Mouse (Mus musculus) kidney, embryonic 14.5 days (tissue): ENCODE data around the gene Abcc3. TPM values are rescaled to one million over a fixed set of nuclear protein-coding genes. Genes with fewer than 3 reads are reported as not detected.

ENCODE experiments used
- ATAC-seq: fragments of 200-750 bp; cut with Nextera tagmentation; 2 replicates; pipeline ENCODE4 v1.8.0; 2017; ENCODE audit warnings: moderate number of reproducible peaks, mild to moderate bottlenecking, moderate TSS enrichment, moderate library complexity; ENCODE audit not compliant: low FRiP score, low TSS enrichment
- H3K27ac ChIP-seq: fragments of 300-500 bp; sonication (generic); 2 replicates; pipeline ENCODE4 v1.5.1; 2014; ENCODE audit warnings: low read depth, mild to moderate bottlenecking, low read length, moderate library complexity, mixed read lengths
- H3K27me3 ChIP-seq: fragments of 300-500 bp; sonication (generic); 2 replicates; pipeline ENCODE4 v1.6.1; 2014; ENCODE audit warnings: mild to moderate bottlenecking, low read length; ENCODE audit not compliant: control insufficient read depth, insufficient read depth
- H3K36me3 ChIP-seq: fragments of 300-500 bp; sonication (generic); 2 replicates; pipeline ENCODE4 v1.6.1; 2014; ENCODE audit warnings: low read length, mixed read lengths; ENCODE audit not compliant: control insufficient read depth, insufficient read depth
- H3K4me1 ChIP-seq: fragments of 300-500 bp; sonication (generic); 2 replicates; pipeline ENCODE4 v1.6.1; 2014; ENCODE audit warnings: low read length, mixed read lengths; ENCODE audit not compliant: control insufficient read depth, insufficient read depth
- H3K4me2 ChIP-seq: fragments of 300-500 bp; sonication (generic); replicated peaks from 2 replicates; pipeline ENCODE4 v1.6.1; 2014; ENCODE audit warnings: low read depth, mild to moderate bottlenecking, low read length
- H3K4me3 ChIP-seq: fragments of 300-500 bp; sonication (generic); 2 replicates; pipeline ENCODE4 v1.5.1; 2014; ENCODE audit warnings: mild to moderate bottlenecking, low read length
- H3K9ac ChIP-seq: fragments of 300-500 bp; sonication (generic); 2 replicates; pipeline ENCODE4 v1.6.1; 2014; ENCODE audit warnings: low read depth, mild to moderate bottlenecking, low read length, moderate library complexity
- H3K9me3 ChIP-seq: fragments of 300-500 bp; sonication (generic); 2 replicates; pipeline ENCODE4 v1.6.1; 2016; ENCODE audit warnings: low read length; ENCODE audit not compliant: control insufficient read depth
- WGBS: fragments of 180-500 bp; shearing (Covaris S2); extraction: QIAGEN DNeasy Blood & Tissue Kit; methylation state at CpG from one replicate; pipeline ENCODE4 v1.1.7; 2014; 5-methylcytosine and 5-hydroxymethylcytosine counted together
- polyA plus RNA-seq: library from polyadenylated mRNA; unstranded; fragments of >200 nt; fragmentation: Nextera tagmentation; extraction: Ambion mirVana; gene quantifications from 2 replicates; pipeline ENCODE4 v1.2.1, GENCODE M21; 2014

Abcc3 gene
- 1.1 and 3.9 TPM in 2 replicates for polyA plus RNA-seq

GRCm38 (mm10) chr11:94392672-94393109, at the start of gene Abcc3:
Gene Abcc3, minus strand, starts transcription at chr11:94392997.
- Histone ChIP-seq H3K36me3 (no peaks in the 10 kb centered on the region), H3K27me3 (0 out of 2 replicates have a peak, but pooled peaks cover 5% of the 10 kb centered on the region), H3K4me1 (0 out of 2 replicates have a peak, but pooled peaks cover 2% of the 10 kb centered on the region), H3K27ac (no peak within 1 kb of the TSS), H3K9me3 (no peaks in the 10 kb centered on the region), H3K4me3 (peak within 1 kb of the TSS; percentile 35), H3K4me2 (peak within 1 kb of the TSS; percentile 56), H3K9ac (peak within 1 kb of the TSS; percentile 47; the same call in 1 of the 2 replicates)
- ATAC-seq, result peak; percentile 63; the same call in 1 of the 2 replicates
- WGBS, result 4% methylated on average over 20 of the region's 20 CpGs

- Histone ChIP-seq H3K4me2 (no peak overlapping the region), H3K27me3 (no peaks in the 10 kb centered on the region), H3K4me3 (no peak overlapping the region), H3K9me3 (no peaks in the 10 kb centered on the region), H3K4me1 (peaks cover 33% of the 10 kb centered on the region), H3K9ac (no peak overlapping the region), H3K36me3 (peaks cover 4% of the 10 kb centered on the region; the same call in 1 of the 2 replicates), H3K27ac (no peak overlapping the region)
- 61% methylated on average over 9 of the region's 9 CpGs for WGBS
- no peak for ATAC-seq
These were observed 49.0 kb upstream of the Abcc3 start for GRCm38 (mm10) chr11:94441752-94442151.

- H3K9ac ChIP-seq, result no peak overlapping the region
- no peak overlapping the region for H3K27ac ChIP-seq
- no peak overlapping the region for H3K4me3 ChIP-seq
- H3K27me3 ChIP-seq, result no peaks in the 10 kb centered on the region
- 59% methylated on average over 7 of the region's 7 CpGs for WGBS
- peaks cover 33% of the 10 kb centered on the region for H3K4me1 ChIP-seq
- no peaks in the 10 kb centered on the region for H3K9me3 ChIP-seq
- H3K4me2 ChIP-seq, result no peak overlapping the region
- no peak for ATAC-seq
- H3K36me3 ChIP-seq, result peaks cover 4% of the 10 kb centered on the region; the same call in 1 of the 2 replicates
These were observed 48.3 kb upstream of the Abcc3 start for GRCm38 (mm10) chr11:94441122-94441521.

- Histone ChIP-seq H3K27me3 (no peaks in the 10 kb centered on the region), H3K9ac (no peak overlapping the region), H3K4me3 (no peak overlapping the region), H3K4me1 (peaks cover 30% of the 10 kb centered on the region), H3K36me3 (peaks cover 4% of the 10 kb centered on the region; the same call in 1 of the 2 replicates), H3K9me3 (no peaks in the 10 kb centered on the region), H3K4me2 (no peak overlapping the region), H3K27ac (no peak overlapping the region)
- no peak for ATAC-seq
- WGBS, result 87% methylated on average over 6 of the region's 6 CpGs
These were observed 47.6 kb upstream of the Abcc3 start for GRCm38 (mm10) chr11:94440421-94440820.

GRCm38 (mm10) chr11:94429011-94429651, 36.3 kb upstream of the Abcc3 start:
- no peak for ATAC-seq

GRCm38 (mm10) chr11:94428091-94428835, 35.5 kb upstream of the Abcc3 start:
- H3K27me3 ChIP-seq, result no peaks in the 10 kb centered on the region
- WGBS, result 4% methylated on average over 4 of the region's 4 CpGs
- H3K4me2 ChIP-seq, result no peak overlapping the region; the same call in 1 of the 2 replicates
- peaks cover 39% of the 10 kb centered on the region for H3K4me1 ChIP-seq
- no peaks in the 10 kb centered on the region for H3K9me3 ChIP-seq
- H3K4me3 ChIP-seq, result no peak overlapping the region
- H3K9ac ChIP-seq, result 0 out of 2 replicates have a peak overlapping the region, but pooled peaks have one; percentile 12
- peak; percentile 86 for ATAC-seq
- peak overlapping the region; percentile 79; the same call in 1 of the 2 replicates for H3K27ac ChIP-seq
- no peaks in the 10 kb centered on the region; the same call in 1 of the 2 replicates for H3K36me3 ChIP-seq

More at GRCm38 (mm10) chr11:94429011-94429651, 36.3 kb upstream of the Abcc3 start:
- H3K36me3 ChIP-seq, result peaks cover 3% of the 10 kb centered on the region; the same call in 1 of the 2 replicates
- no peak overlapping the region for H3K4me2 ChIP-seq
- no peak overlapping the region for H3K9ac ChIP-seq
- WGBS, result 22% methylated on average over 9 of the region's 9 CpGs
- peaks cover 32% of the 10 kb centered on the region for H3K4me1 ChIP-seq
- H3K9me3 ChIP-seq, result no peaks in the 10 kb centered on the region
- H3K27ac ChIP-seq, result peak overlapping the region; percentile 79; the same call in 1 of the 2 replicates
- H3K4me3 ChIP-seq, result no peak overlapping the region
- 0 out of 2 replicates have a peak, but pooled peaks cover 5% of the 10 kb centered on the region for H3K27me3 ChIP-seq

- no peak overlapping the region for H3K4me3 ChIP-seq
- no peak overlapping the region for H3K27ac ChIP-seq
- H3K9me3 ChIP-seq, result no peaks in the 10 kb centered on the region
- H3K9ac ChIP-seq, result 0 out of 2 replicates have a peak overlapping the region, but pooled peaks have one; percentile 8
- H3K4me1 ChIP-seq, result peaks cover 46% of the 10 kb centered on the region
- H3K27me3 ChIP-seq, result no peaks in the 10 kb centered on the region
- WGBS, result 54% methylated on average over 14 of the region's 14 CpGs
- peaks cover 5% of the 10 kb centered on the region; the same call in 1 of the 2 replicates for H3K36me3 ChIP-seq
- no peak for ATAC-seq
- no peak overlapping the region for H3K4me2 ChIP-seq
These were observed 32.9 kb upstream of the Abcc3 start for GRCm38 (mm10) chr11:94425656-94426055.

GRCm38 (mm10) chr11:94425215-94425614, 32.4 kb upstream of the Abcc3 start:
- no peak overlapping the region for H3K9ac ChIP-seq
- peaks cover 5% of the 10 kb centered on the region; the same call in 1 of the 2 replicates for H3K36me3 ChIP-seq
- H3K4me3 ChIP-seq, result no peak overlapping the region
- no peaks in the 10 kb centered on the region for H3K9me3 ChIP-seq
- no peak for ATAC-seq
- 39% methylated on average over 5 of the region's 5 CpGs for WGBS
- no peak overlapping the region for H3K27ac ChIP-seq
- H3K4me2 ChIP-seq, result no peak overlapping the region
- H3K4me1 ChIP-seq, result peaks cover 51% of the 10 kb centered on the region
- no peaks in the 10 kb centered on the region for H3K27me3 ChIP-seq
